Mouse (Mus musculus) adrenal gland, postnatal 10 days (tissue): ENCODE data around the gene Olfr718-ps1. TPM values are rescaled to one million over a fixed set of nuclear protein-coding genes. Genes with fewer than 3 reads are reported as not detected.
"Not testable (repeated sequence)": the region's sequence is repeated elsewhere in the genome, so short reads cannot be mapped to it uniquely, and the experiment has no call there.

Source experiments
- DNase-seq: peaks from one replicate; pipeline ENCODE4 v3.0.0; 2021; ENCODE audit warnings: mixed read lengths
- long read RNA-seq, 2 experiments: library from polyadenylated mRNA; stranded (forward); transcript quantifications; one replicate each; pipeline ENCODE4 v2.0.0; 2021
- total RNA-seq, 2 experiments: library from RNA; stranded (reverse); gene quantifications; 2 replicates each; pipeline ENCODE4 v1.2.3; 2021

Olfr718-ps1 gene
- total RNA-seq = under 1 TPM; 0.09 to 0.15 TPM
- long read RNA-seq, experiment 1 = 0 reads
- long read RNA-seq, experiment 2 = 0 reads

DNA sequence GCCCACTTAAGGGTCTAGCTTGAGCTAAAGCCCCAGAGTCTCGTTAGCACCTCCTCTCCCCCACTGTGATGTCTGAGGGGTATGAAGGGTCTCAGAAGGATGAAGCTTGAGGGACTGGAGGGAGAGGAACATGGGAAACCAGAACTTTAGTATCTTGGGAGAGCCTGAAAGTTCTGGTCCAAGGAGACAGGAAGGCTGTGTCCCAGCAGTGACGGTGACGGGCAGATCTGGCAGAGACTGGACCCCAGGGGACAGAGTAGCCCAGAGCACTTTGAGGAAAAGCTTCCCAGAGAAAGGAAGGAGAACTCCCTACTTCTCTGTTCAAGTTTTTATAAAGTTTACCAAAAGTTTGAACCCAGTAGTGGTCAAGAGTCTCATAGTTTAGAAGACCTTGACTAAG lies at the start of gene Olfr718-ps1:
Gene Olfr718-ps1 (minus strand): TSS at position 101 of the 400 bp plus-strand sequence.
- no peak for DNase-seq

DNA sequence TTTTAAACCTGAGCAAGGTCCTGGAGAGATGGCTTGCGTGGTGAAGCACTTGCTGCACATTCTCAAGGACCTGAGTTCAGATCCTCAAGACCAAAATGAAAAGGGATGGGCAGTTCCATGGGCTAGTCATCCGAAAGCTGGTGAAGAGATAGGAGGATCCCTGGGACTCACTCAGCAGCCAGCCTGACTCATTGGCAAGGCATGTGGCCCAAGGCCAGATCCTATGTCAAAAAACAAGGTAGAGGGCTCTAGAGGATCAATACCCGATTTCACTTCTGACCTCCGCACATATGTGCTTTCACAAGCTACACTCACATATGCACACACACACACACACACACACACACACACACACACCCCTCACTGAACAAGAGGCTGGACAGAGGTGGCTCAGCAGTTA lies 49.1 kb upstream of the Olfr718-ps1 start:
- DNase-seq = peak; percentile 27

DNA sequence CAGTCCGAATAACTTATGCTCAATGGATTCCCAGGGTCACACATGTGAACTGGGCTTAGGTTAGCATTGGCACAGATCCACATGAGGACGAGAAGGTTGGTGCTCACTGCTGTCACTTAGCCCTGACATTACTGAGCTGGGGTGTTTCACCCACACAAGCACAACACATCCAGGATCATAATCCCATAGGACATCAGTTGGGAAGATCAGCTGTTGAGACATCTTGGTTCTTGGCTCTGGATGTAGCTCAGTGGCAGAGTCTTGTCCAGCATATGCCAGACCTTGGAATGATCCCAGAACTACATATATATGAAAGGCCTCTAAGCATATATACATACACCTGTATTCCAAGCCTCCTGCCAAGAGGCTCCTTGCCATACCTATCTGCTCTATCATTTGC lies 47.8 kb upstream of the Olfr718-ps1 start:
- DNase-seq = no peak

DNA sequence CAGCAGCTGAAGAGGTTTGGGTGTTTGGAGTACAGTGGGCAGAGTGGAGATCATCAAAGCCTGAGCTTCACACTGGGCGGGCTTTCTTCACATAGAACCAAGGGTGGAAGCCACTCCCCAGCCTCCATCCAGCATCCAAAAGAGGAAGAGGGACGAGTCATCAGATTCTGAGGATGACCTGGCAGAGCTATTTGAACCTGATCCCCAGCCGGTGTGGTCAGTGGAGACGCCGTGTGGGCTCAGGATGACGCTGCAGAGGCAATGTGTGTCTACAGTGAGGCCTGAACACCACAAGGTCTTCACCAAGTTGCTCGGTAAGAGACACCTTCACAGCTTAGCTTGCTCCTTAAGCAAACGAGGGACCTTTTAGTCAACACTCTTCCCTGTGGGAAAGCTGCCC lies 47.4 kb upstream of the Olfr718-ps1 start:
- DNase-seq = not testable (repeated sequence)

DNA sequence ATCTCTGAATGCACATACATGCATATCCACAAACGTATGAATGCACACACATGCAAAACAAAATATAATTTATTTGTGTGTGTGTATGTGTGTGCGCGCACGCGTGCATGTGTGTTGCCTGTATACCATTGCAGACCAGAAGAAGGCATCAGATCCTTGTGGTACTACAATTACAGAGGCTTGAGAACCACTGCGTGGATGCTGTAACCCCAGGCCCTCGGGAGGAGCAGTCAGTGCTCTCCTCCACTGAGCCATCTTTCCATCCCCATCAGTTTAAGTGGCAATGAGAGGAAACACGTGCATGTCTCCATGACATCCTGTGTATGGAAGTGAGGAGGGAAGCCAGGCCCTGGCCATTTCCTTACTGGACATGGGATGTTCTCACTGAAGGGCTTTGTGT lies 45.4 kb upstream of the Olfr718-ps1 start:
- no peak for DNase-seq

DNA sequence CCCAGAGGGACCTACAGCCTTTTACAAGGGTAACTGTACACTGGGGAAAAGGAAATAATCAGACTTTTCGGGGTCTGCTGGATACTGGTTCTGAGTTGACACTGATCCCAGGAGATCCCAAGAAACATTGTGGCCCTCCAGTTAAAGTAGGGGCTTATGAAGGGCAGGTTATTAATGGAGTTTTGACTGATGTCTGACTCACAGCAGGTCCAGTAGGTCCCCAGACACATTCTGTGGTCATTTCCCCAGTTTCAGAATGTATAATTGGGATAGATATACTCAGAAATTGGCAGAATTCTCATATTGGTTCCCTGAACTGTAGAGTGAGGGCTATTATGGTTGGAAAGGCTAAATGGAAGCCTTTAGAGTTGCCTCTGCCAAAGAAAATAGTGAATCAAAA lies 40.6 kb upstream of the Olfr718-ps1 start:
- DNase-seq = not testable (repeated sequence)

DNA sequence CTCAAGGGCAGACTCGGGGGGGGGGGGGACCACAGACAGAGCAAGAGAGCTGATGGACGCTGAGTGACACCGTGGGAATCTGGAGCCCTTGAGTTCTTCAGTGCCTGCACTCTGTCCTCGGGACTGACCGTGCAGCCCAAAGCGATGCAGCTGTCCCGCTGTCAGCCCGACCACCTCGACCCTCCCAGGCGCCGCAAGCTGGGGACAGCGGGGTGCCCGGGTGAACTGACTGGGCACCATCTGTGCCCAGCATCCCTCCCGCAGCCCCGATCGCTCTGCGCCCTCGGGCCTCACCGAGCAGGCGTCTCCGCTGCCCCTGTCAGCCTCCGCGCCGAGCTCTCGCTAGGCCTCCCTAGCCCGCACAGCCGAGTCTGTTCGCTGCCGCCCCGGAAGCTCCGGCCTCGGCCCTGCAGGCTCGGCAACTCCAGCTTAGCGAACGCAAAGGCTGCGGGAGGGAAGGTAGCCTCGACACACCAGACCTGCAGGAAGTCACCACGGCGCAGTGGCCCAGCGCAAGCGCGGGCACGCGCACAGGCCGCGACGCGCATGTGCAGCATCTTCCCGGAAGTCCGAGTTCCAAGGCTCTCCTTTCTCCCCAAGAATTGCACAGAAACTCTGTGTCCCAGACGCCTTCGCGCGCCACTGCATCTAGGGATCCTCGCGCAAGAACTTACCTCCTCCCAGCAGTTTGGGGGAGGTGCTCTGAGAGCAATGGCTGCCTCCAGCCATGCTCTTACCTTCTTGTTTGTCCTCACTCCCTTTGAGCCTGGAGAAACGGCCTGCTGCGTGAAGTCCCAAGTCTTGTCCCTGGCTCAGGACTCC lies 33.1 kb upstream of the Olfr718-ps1 start, which contains the start of the genes Rbak and Spdye4b:
Gene Rbak (minus strand): TSS at position 521 of the 822 bp plus-strand sequence.
Gene Spdye4b (plus strand): TSS at position 763 of the 822 bp plus-strand sequence.
- DNase-seq = peak; percentile 94

DNA sequence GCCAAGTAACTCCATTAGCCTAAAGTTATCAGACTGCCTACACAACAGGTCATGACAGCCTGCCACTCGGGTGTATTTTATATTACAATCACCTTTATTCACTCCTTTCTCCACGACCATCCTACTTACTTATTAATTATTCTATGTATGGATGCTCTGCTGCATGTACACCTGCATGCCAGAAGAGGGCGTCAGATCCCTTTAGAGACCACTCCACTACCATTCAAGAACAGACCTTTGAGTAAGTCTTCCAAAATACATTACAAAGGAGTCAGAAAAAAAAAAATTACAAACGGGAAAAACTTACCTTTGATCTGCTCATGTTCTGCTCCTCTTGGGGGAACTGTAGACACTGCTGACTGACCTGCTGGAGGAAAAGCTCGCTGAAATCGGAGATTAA lies 31.8 kb upstream of the Olfr718-ps1 start:
- peak; percentile 13 for DNase-seq

DNA sequence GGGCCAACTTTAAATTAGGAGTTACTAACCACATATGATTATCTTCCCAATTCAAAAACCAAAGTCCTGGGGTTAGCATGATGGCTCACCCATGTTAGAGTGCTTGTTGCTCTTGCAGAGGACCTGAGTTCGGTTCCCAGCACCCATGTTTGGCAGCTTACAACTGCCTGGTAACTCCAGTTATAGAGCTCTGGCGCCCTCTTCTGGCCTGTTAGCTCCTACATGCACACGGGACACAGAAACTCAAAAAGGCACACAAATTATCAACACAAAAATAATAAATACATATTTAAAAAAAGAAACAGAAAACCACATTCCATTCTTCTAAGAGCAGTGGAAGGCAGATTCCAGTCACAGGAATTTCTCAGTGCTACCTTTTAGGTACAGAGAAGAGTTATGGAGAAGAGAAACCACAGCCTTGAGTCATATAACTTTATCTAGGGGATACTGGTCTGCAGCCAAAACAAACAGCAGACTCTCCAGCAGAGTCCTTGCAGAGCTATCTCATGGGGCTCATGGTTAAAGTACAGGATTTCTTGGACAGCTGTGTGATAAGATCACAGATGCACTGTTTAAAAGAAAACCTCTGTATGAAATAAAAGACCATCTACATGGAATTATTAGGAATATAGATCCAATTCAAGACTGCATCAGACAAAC lies 30.3 kb upstream of the Olfr718-ps1 start:
- DNase-seq = peak; percentile 38

DNA sequence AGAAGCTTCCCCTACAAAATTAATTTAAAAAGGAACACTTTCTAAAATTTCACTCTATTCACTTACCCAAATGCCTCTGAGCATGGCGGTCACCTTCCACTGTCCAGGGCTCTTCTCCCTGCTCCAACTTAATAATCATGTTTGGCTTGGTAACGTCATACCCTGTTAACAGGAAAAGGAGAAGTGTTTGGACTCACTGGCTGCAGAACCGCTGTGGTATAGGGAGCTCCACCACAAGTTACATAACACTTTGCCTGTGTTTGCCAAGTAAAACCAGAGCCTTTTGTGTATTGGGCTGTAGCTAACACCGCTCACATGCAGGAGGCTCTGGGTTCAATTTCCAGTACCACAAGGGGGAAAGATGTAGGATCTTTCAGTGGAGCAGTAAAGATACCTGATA lies 28.6 kb upstream of the Olfr718-ps1 start:
- no peak for DNase-seq

DNA sequence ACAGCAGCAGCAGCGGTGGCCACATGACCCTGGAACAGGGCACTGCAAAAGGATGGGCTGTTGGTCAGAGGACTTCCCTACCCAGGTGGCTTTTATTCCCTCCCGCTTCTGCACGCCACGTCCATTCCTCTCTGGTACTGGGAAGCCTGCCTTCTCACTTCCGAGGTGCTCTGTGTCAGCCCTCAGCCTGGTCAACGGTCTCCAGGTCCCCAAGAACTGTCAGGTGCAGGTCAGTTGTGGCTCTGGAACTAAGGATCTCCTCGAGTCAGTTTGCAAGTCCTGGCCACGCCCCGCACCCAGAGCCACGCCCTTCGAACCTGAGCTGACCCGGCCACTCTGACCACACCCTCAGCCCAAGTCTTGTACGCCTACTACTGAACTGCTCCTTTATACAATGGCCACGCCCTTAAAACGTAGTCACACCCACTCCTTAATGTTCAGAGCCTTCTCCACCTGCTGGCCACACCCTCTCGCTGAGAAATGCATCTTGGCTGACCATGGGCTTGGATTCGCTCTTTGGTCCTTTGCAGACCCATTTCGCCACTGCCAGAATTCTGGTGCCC lies 18.2 kb upstream of the Olfr718-ps1 start:
- DNase-seq = no peak

DNA sequence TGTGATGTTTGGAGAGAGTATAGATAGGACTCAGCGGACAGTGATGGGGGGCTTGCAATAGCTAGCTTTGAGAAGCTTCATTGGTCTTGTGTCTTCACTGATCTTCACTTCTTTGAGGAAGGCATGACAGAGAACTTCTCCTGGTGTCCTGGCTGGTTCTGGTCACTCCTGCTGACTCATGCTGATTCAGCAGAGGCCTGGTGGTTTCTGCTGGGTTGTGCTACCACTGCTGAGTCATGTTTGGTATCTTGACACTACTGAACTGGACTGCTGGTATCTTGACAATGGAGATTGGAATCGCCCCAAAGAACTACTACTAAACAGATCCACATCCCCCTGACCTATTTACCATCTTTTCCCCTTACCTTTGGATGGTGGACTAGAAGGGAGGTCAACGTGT lies 8.2 kb upstream of the Olfr718-ps1 start:
- DNase-seq = no peak

DNA sequence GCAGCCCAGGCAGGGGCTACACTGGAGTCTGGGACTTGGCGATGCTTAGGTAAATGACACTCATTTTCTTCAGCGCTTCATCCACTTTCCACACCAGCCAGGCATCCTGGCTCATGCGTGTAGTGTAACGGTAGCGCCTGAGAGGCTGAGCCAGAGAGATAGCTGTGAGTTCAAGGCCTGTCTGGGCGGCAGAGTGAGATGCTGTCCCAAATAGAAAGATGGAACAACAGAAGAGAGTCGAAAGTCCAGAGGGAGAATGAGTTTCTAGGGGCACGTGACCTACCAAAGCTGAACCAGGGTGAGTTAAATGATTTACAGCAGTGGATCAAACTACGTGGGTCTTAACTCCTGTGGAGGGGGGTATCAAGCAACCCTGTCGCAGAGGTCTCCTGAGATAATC lies 6.4 kb upstream of the Olfr718-ps1 start:
- DNase-seq = no peak

DNA sequence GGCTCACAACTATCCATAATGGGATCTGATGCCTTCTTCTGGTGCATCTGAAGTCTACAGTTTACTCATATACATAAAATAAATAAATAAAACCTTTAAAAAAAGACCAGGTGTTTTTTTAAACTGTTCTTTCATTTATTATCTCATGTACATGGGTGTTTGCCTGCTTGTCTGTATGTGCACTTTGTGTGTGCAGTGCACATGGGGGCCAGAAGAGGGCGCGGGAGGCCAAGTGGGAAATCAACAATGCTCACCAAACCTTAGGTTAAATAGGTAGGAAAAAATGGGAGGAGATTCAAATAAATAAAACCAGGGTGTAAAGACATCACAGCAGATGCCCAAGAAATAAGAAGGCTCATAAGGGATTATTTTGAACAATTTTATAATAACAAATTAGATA lies 2.7 kb upstream of the Olfr718-ps1 start:
- DNase-seq = no peak

DNA sequence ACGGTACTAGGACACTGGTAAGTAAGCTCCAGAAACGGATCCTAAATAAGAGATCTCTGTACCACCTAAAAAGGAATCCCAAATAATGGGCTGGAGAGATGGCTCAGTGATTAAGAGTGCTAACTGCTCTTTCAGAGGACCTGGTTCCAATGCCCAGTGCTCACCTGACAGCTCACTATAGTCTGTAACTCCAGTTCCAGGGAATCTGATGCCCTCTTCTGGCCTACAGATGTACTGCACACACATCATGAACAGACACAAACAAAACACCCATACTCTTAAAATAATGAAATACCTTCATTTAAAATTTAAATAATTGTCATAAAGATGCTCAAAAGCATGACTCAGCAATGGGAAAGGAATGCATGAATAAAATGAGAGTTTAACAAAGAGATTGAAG lies 2.2 kb upstream of the Olfr718-ps1 start:
- no peak for DNase-seq

DNA sequence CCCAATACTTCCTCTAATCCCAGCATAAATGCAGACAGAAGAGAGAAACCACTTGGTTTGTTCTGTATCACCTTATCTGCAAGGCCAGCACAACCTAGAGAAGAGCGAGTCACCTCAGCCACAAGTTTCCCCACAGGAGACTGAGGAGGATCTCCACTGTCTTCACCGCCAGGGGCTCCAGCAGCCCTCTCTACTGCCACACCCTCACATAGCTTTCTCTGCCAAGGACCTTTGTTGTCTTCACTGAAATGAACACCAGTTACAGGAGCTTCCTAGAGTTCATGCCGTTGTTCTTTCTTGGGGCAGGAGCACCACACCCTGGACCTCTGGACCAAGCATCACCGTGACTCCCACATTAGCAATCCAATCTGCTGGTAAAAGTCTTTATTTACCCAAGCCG lies 1.3 kb upstream of the Olfr718-ps1 start:
- DNase-seq = no peak

DNA sequence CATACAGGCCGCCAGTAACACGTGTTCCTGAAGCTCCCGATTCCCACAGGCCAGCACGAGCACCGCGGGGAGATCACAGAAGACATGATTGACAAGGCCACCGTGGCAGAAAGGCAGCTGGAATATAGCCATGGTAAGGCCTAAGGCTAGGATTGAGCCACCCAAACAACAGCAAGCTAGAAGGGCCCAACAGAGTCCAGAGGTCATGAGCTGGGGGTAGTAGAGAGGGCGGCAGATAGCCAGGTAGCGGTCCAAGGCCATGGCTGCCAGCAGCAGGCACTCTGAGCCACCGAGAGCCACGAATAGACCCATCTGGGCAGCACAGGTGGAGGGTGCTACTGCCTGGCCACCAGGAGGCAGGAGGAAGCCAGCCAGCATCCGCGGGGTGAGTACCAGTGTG lies 9.8 kb downstream of the Olfr718-ps1 start:
- peak; percentile 6 for DNase-seq

DNA sequence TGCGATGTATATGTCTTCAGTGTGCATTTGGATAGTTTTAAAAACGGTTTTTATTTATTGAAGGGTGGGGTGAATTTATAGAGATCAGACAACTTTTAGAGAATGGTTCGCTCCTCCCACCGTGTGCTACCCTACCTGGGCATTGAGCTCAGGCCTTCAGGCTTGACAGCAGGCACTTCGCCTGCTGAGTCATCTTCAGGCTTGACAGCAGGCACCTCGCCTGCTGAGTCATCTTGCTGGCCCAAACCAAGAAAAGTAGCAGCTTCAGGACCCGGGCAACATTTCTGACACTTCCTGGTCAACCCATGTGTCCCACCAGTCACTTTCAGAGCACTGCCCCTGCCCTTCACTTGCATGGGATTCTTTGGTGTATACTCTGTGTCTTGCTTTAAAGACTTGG lies 12.3 kb downstream of the Olfr718-ps1 start:
- DNase-seq = no peak

DNA sequence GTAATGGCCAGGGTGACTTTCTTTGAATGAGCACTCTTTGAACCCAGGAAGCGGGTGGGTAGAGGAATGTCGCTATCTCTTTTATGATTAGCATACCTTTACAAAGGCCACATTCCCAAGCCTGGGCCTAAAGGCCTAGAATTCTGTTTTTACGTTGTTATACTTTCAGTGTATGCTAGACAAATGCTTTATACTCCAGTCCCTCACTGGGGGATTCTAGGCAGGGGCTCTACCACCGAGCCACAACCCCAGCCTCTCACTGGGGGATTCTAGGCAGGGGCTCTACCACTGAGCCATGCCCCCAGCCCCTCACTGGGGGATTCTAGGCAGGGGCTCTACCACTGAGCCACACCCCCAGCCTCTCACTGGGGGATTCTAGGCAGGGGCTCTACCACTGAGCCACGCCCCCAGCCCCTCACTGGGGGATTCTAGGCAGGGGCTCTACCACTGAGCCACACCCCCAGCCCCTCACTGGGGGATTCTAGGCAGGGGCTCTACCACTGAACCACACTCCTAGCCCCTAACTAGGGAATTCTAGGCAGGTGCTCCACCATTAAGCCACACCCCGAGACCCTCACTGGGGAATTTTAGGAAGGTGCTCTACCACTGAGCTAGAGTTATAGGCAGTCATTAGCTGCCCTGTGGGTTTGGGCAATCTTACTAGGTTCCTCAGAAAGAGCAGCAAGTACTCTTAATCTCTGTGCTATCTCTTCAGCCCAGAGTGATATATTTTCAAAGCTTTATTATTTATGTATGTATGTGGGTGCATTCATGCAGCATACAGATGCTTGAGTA lies 13.0 kb downstream of the Olfr718-ps1 start:
- DNase-seq = not testable (repeated sequence)

DNA sequence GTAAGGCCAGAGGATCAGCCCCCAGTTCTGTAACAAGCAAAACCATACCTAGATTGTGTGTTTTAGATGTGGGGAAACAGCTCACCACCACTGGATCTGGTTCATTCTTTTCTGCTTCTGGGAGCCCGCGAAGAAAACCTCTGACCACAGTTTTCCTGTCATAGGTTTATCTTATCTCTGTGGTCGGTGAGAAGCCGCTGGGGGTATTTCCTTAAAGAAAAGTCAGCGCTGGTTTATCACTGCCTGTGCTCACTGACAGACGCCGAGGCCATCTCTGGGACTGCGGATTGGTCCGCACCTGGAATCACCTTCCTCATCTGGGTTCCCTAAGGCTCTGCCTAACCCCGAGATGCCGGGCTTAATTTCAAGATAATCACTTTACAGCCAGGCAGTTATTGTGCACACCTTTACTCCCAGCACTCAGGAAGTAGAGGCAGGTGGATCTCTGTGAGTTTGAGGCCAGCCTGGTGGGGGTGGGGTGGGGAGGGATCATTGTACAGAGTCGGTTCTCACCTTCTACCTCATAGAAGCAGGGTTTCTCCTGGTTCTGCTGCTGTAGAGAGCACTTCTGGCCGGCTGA lies 14.4 kb downstream of the Olfr718-ps1 start:
- no peak for DNase-seq

DNA sequence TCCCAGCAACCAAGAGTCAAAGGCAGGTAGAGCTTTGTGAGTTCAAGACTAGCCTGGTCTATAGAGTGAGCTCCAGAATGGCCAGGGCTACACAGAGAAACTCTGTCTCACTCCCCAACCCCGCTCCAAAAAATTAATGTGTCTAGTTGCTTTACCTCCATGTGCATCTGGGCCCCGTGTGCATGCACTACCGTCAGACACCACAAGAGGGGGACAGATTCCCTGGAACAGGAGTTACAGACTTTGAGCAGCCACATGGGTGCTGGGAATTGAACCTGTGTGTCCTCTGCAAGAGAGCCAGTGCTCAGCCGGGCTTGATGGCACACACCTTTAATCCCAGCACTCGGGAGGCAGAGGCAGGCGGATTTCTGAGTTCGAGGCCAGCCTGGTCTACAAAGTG lies 17.0 kb downstream of the Olfr718-ps1 start:
- DNase-seq = no peak

DNA sequence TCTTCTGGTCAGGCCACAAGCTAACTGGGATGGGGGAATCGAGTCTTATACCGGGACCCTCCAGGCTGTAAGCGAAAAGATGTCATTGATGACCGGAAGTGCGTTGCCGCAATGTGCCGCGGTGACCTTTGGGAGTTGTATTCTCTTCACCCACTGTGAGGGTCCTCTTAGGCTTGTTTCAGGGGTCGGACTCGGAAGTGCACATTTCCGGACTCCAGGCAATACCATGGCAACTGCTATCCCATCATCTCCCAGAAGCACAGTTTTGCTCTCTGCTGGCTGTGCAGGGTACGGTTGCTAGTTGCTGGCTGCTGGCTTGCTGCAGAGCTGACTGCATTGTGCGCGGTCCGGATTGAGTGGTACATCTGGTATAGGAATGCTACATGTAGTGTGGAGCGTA lies 18.3 kb downstream of the Olfr718-ps1 start:
- DNase-seq = no peak
